In genomic region chr13:108552288-108552687, GRCm38 (mm10) we compare ENCODE assay signal across 22 mouse cellular contexts.
"Had no signal": no experiment of that assay in that cellular context is flagged by ENCODE, and none has a peak within 500 bp of the region (broad histone marks: within the 10 kb centered on the region; RNA-seq: fewer than 3 reads in every experiment).

No protein-coding gene starts in this region.

- H3K27ac ChIP-seq: heart, embryonic 10.5 days; hindbrain, embryonic 10.5 days; hindbrain, embryonic 12.5 days; hindbrain, embryonic 14.5 days; intestine, embryonic 15.5 days; layer of hippocampus, adult 2 months; limb, embryonic 10.5 days; limb, embryonic 12.5 days had no signal

- H3K27me3 ChIP-seq: heart, embryonic 12.5 days; hindbrain, embryonic 12.5 days; intestine, embryonic 15.5 days; limb, embryonic 12.5 days had no signal

- H3K4me1 ChIP-seq: heart, embryonic 10.5 days; heart, embryonic 12.5 days; hindbrain, embryonic 10.5 days; hindbrain, embryonic 12.5 days; intestine, embryonic 15.5 days had no signal

- ATAC-seq: hindbrain, embryonic 16.5 days; inflammation-experienced regulatory T-cells, adult 6 months; intestine, embryonic 15.5 days; intestine, postnatal 0 days had no signal

- DNase-seq: gastrocnemius, postnatal 14 days; gastrocnemius, postnatal 36 days; heart, adult 18-20 months; heart, postnatal 10 days; heart, postnatal 4 days; kidney, adult 18-20 months; kidney, adult 8-10 months; kidney, postnatal 10 days; kidney, postnatal 25 days; kidney, postnatal 4 days had no signal

- H3K4me3 ChIP-seq: heart, embryonic 10.5 days; heart, embryonic 12.5 days; hindbrain, embryonic 10.5 days; hindbrain, embryonic 12.5 days; intestine, embryonic 15.5 days; layer of hippocampus, adult 2 months; limb, embryonic 10.5 days; limb, embryonic 12.5 days had no signal

- H3K9me3 ChIP-seq: heart, embryonic 10.5 days; heart, embryonic 12.5 days; hindbrain, embryonic 10.5 days; hindbrain, embryonic 12.5 days; intestine, embryonic 15.5 days; limb, embryonic 10.5 days; limb, embryonic 12.5 days had no signal

- H3K4me2 ChIP-seq: heart, embryonic 12.5 days; hindbrain, embryonic 12.5 days; hindbrain, embryonic 14.5 days; intestine, embryonic 15.5 days; limb, embryonic 12.5 days had no signal

- H3K9ac ChIP-seq: heart, embryonic 12.5 days; hindbrain, embryonic 12.5 days; hindbrain, embryonic 14.5 days; intestine, embryonic 15.5 days; limb, embryonic 12.5 days had no signal

- H3K36me3 ChIP-seq: heart, embryonic 10.5 days; heart, embryonic 12.5 days; hindbrain, embryonic 10.5 days; hindbrain, embryonic 12.5 days; intestine, embryonic 15.5 days; limb, embryonic 10.5 days; limb, embryonic 12.5 days had no signal
